Mouse (Mus musculus) embryonic fibroblast, embryonic 13.5 days (primary cell): ENCODE results near the gene Rab3gap2.

Source experiments
- CTCF ChIP-seq: IDR thresholded peaks from 2 replicates; pipeline ENCODE4 v1.5.1; 2011; ENCODE audit warnings: mild to moderate bottlenecking, control low read depth, low read length, moderate library complexity, borderline replicate concordance; ENCODE audit not compliant: insufficient read depth
- POLR2A ChIP-seq: IDR thresholded peaks from 2 replicates; pipeline ENCODE4 v1.6.1; 2011; ENCODE audit warnings: low read depth, mild to moderate bottlenecking, control low read depth, low read length, moderate library complexity

DNA sequence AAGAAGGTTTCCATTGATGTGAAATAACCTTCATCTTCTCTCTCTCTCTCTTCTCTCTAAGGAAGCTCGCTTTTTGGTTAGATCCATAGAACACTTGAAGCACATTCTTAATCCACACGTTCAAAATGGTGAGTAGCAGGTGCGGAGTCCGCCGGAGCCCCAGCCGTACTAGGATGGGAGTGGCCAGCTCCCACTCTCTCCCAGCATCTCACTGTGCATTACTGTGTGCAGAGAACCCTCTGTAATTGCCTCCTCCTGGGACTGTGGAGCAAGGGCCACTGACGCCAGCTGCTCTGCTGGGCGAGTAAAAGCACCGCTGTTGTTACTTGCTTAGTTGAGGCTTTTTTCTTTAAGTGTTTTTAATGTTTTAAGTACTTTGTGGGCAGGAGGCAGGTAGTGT is 67.5 kb downstream of the Rab3gap2 start:
- TF ChIP-seq CTCF: no peak
- TF ChIP-seq POLR2A: no peak
